19 mouse cellular contexts compared by ENCODE assay signal in the genomic region with DNA sequence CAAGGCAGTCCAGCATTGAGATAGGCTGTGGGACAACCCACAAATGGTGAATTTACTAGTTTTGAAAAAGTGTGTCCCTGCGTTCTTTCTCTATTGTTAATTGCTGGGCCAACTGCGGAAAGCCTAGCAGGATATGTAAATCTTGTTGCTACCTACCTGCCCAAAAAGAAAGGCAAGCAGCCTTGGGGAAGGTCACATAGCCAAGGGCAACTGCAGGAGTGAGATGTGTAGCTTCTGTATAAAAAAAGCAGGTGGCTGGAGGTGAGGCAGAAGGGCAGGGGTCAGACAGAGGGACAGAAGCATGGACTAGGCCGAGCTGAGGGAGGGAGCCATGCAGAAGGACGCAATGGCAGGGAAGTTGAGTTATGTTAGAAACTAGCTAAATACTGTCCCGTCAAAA.
"Had no signal": no experiment of that assay in that cellular context is flagged by ENCODE, and none has a peak within 500 bp of the region (broad histone marks: within the 10 kb centered on the region; RNA-seq: fewer than 3 reads in every experiment).

No protein-coding gene starts in this region.

- DNase-seq: liver, postnatal 0 days; lung, adult 2 months; lung, postnatal 14 days; lung, postnatal 36 days; retina, postnatal 1 day; right cerebral cortex, adult 18-20 months; right cerebral cortex, postnatal 25 days; right cerebral cortex, postnatal 4 days; spleen, adult 18-20 months; thymus, adult 2 months; thymus, postnatal 14 days; thymus, postnatal 36 days had no signal

- H3K27me3 ChIP-seq: liver, embryonic 15.5 days; lung, embryonic 15.5 days; midbrain, embryonic 13.5 days; midbrain, embryonic 15.5 days; neural tube, embryonic 12.5 days had no signal

- H3K27ac ChIP-seq: liver, embryonic 15.5 days; lung, embryonic 15.5 days; macrophage; midbrain, embryonic 13.5 days; midbrain, embryonic 15.5 days; neural tube, embryonic 12.5 days had no signal

- H3K4me1 ChIP-seq: liver, embryonic 15.5 days; lung, embryonic 15.5 days; megakaryocyte, embryonic 14.5 days; midbrain, embryonic 13.5 days; midbrain, embryonic 15.5 days; neural tube, embryonic 12.5 days had no signal

- H3K4me3 ChIP-seq: liver, embryonic 15.5 days; lung, embryonic 15.5 days; megakaryocyte, embryonic 14.5 days; midbrain, embryonic 13.5 days; midbrain, embryonic 15.5 days; neural tube, embryonic 12.5 days had no signal

- H3K9ac ChIP-seq: liver, embryonic 15.5 days; liver, postnatal 0 days; lung, embryonic 15.5 days; midbrain, embryonic 13.5 days; midbrain, embryonic 15.5 days; neural tube, embryonic 12.5 days had no signal

- H3K9me3 ChIP-seq: liver, embryonic 15.5 days; lung, embryonic 15.5 days; midbrain, embryonic 15.5 days had no signal
